Mouse (Mus musculus) monocyte, adult 59 days (primary cell): ENCODE results near the gene Slc30a3. TPM values are rescaled to one million over a fixed set of nuclear protein-coding genes. Genes with fewer than 3 reads are reported as not detected.

Experiments
- total RNA-seq, 2 experiments: library from RNA; stranded (reverse); gene quantifications; one replicate each; pipeline ENCODE4 v1.2.4; 2023

Gene Slc30a3
- total RNA-seq, result not detected

DNA sequence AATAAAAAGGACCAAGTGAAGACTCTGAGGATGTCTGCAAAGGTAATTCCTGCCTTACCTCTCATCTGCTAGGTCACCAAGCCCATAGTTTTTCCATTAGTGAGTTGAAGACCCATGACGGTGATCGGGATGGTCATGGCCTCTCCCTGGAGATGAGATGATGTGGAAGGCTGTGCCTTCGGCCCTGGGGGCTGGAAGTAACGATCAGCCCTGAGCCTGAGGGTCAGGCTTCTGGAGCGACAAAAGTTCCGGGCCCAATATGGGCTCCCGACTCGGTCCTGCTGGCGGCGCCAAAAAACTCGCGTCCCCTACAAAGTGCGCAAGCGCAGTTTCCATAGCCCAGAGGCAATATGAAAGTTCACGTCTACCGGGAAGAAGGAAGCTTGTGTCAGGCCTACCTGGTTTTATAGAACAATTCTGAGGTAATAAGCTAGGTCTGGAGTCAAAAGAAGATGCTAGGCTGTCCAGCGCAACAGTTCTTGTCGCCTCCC, at the start of gene Slc30a3:
Slc30a3 (minus strand) TSS at position 238 of the 491 bp plus-strand sequence.

GRCm38 (mm10) chr5:31154152-31154553, 46.1 kb upstream of the Slc30a3 start, which contains the start of gene Mpv17:
Gene Mpv17 (minus strand): TSS chr5:31154251.

GRCm38 (mm10) chr5:31138241-31138967, 30.4 kb upstream of the Slc30a3 start, which contains the start of gene Ucn:
Gene Ucn (minus strand): TSS chr5:31138829.

DNA sequence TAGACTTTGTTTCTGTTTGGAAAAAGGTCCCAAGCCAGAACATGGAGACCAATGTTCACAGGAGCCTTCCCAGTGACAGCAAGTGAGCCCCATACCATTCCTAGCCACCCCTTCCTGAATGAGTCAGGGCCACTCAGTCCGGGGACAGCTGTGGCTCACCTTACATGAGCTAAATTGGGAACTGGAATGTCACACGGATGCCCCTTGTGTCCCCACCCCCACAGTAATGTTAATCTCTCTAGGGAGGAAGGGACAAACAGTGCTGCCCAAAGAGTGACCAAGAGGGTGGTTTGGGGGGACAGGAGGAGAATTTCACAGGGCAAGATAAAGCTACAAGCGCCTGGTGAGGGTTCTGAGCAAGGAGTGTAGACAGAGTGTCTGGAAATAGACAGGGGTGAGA, 8.3 kb upstream of the Slc30a3 start, which contains the start of gene Trim54:
Trim54 (plus strand) TSS at position 359 of the 400 bp plus-strand sequence.

DNA sequence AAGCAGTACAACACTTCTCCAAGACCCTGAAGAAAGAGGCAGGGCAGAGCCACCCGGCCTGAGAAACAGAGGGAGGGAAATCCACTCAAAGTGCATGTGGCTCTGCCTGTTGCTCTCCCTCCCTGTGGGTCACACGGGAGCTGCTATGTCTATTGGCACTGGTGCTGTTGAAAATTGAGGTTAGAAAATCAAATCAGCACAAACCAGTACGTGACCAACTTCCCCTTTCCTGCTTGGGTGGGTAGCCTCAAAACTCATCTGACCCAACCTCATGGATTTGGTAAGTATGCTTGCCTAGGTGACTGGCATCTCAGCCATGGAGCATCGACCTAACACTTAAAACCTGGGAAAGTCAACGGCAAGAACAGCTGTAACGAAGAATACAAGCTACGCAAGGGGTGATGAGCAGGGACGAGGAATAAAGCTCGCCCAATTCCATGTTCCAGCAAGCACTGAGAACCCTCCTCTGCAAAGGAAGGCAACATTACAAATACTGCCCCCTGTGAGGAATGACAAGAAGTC, 2.2 kb downstream of the Slc30a3 start, which contains the start of gene Dnajc5g:
Dnajc5g (plus strand) TSS at position 472 of the 522 bp plus-strand sequence.

GRCm38 (mm10) chr5:31054261-31055215, 53.5 kb downstream of the Slc30a3 start, which contains the start of gene Cad:
Gene Cad (plus strand): TSS chr5:31054780.

GRCm38 (mm10) chr5:31048763-31049641, 59.0 kb downstream of the Slc30a3 start, which contains the start of gene Slc5a6:
Gene Slc5a6 (minus strand): TSS chr5:31048924.

DNA sequence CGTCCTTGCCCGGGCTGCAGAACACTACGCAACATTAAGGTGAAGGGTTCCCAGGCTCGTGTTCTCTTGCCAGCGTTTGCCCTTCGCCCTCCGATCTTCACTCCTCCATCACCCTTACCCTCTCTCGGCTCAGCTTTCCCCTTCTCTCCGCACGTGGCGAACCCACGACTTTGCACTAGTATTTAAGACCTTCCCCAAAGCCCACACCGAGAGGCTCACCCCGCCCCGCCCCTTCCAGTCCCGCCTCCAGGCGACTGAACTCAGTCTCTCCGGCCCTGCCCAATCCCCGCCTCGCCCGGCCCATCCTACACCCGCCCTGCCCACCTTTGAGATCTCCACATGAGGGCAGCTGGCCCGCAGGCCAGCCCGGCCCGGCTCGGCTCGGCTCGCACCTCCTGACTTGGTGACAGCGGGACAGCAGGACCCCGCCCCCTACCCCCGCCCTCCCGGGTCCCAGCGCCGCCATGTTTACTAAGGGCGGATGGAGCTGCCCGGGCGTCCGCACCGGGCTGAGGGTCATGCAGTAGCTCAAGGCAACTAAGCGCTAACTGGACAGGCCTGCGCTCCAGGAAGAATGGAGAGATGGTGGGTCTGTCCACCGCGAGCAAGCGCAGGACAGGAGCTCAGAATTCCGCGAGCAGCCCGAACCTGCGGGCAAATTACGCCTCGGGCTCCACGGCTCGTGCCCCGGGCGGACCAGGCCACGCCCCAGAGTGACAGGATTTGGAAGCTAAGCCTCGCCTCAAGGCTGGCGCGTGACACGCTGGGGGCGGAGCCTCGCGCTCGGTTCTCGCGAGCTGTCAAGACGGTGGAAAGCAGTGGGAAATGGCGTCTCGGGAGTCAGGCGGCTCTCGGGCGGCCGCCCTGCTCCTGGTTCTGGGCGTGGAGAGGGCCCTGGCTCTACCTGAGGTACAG, 59.9 kb downstream of the Slc30a3 start, which contains the start of gene Atraid:
Atraid (plus strand) TSS at position 465 of the 915 bp plus-strand sequence.

Other genes with a start within 250 kb of the Slc30a3 start
- gene Tmem214, start 240.2 kb downstream of the Slc30a3 start, total RNA-seq, result 10 to 100 TPM; 41.0 to 42.9 TPM
- gene Agbl5, start 219.5 kb downstream of the Slc30a3 start, total RNA-seq, result 1 to 10 TPM; 4.6 to 5.7 TPM
- 100 to 1,000 TPM; 172 to 184 TPM for gene Ost4, start 200.4 kb downstream of the Slc30a3 start, total RNA-seq
- 10 to 100 TPM; 35.0 to 39.5 TPM for gene Emilin1, start 194.8 kb downstream of the Slc30a3 start, total RNA-seq
- 10 to 100 TPM; 43.8 to 50.5 TPM for gene Khk, start 186.8 kb downstream of the Slc30a3 start, total RNA-seq
- under 1 TPM in 1 of 2 experiments, not detected in 1; 0.82 TPM for gene Cgref1, start 162.6 kb downstream of the Slc30a3 start, total RNA-seq
- gene Preb, start 147.9 kb downstream of the Slc30a3 start, total RNA-seq, result 100 to 1,000 TPM; 233 to 245 TPM
- not detected for gene Tcf23, start 139.6 kb downstream of the Slc30a3 start, total RNA-seq
- gene Atraid, start 59.9 kb downstream of the Slc30a3 start, total RNA-seq, result 10 to 100 TPM; 35.0 to 42.6 TPM
- 1 to 10 TPM; 5.9 to 7.9 TPM for gene Slc5a6, start 59.3 kb downstream of the Slc30a3 start, total RNA-seq
- 10 to 100 TPM; 17.6 to 20.7 TPM for gene Cad, start 53.5 kb downstream of the Slc30a3 start, total RNA-seq
- not detected for gene Dnajc5g, start 2.0 kb downstream of the Slc30a3 start, total RNA-seq
- not detected for gene Trim54, start 8.5 kb upstream of the Slc30a3 start, total RNA-seq
- gene Ucn, start 30.6 kb upstream of the Slc30a3 start, total RNA-seq, result not detected
- 10 to 100 TPM; 23.0 to 25.1 TPM for gene Mpv17, start 46.0 kb upstream of the Slc30a3 start, total RNA-seq
- 1 to 10 TPM; 1.0 to 3.6 TPM for gene Gm29609, start 71.7 kb upstream of the Slc30a3 start, total RNA-seq
- gene Gtf3c2, start 71.9 kb upstream of the Slc30a3 start, total RNA-seq, result 100 to 1,000 TPM in 1 of 2 experiments, 10 to 100 TPM in 1; 87.8 to 104 TPM
- gene Snx17, start 85.0 kb upstream of the Slc30a3 start, total RNA-seq, result 10 to 100 TPM; 64.1 to 75.9 TPM
- gene Eif2b4, start 85.2 kb upstream of the Slc30a3 start, total RNA-seq, result 10 to 100 TPM; 18.8 to 21.9 TPM
- gene Zfp513, start 94.1 kb upstream of the Slc30a3 start, total RNA-seq, result 10 to 100 TPM; 40.5 to 42.8 TPM
- gene Ppm1g, start 112.5 kb upstream of the Slc30a3 start, total RNA-seq, result 10 to 100 TPM; 81.2 to 81.7 TPM
- 100 to 1,000 TPM; 178 to 180 TPM for gene Nrbp1, start 132.6 kb upstream of the Slc30a3 start, total RNA-seq
- gene Gm9970, start 133.0 kb upstream of the Slc30a3 start, total RNA-seq, result not detected
- gene Krtcap3, start 143.5 kb upstream of the Slc30a3 start, total RNA-seq, result 10 to 100 TPM in 1 of 2 experiments, 1 to 10 TPM in 1; 7.8 to 10.9 TPM
- gene Ift172, start 182.9 kb upstream of the Slc30a3 start, total RNA-seq, result 10 to 100 TPM; 24.1 to 25.1 TPM
- gene Fndc4, start 187.8 kb upstream of the Slc30a3 start, total RNA-seq, result not detected
- gene Gckr, start 189.2 kb upstream of the Slc30a3 start, total RNA-seq, result not detected